Comparison of ENCODE assay signal across 8 mouse cellular contexts in the genomic region with DNA sequence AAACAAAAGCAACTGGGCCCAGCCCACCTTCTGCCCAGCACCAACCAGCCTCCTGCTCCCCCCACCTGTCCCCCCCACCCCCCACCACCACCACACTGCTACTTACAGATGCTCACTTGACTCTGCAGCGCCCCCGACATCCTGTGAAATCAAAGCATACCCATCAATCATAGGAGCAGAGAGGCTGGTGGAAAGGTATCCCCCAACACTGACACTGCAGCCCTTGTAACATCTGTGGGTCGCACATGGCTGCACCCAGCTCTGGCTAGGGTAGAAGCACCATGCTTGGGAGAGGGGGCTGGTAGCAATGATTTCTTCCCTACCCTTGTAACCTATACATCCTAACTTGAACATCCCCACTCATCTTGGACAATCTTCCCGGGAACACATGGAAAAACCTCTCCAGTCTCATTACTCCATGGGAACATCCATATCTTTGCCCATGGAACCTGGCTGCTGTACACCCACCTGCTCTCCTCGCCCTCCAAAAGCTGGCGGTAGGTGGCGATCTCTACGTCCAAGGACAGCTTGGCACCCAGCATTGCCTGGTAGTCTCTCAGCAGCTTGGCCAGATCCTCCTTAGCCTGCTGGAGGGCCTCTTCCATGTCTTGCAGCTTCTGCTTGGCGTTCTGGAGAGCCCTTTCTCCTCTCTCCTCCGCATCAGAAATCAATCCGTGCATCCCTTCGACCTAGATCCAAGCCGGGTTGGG. TPM values are rescaled to one million over a fixed set of nuclear protein-coding genes. Genes with fewer than 3 reads are reported as not detected.
A peak's percentile ranks its signal among the peaks of the same experiment; 100 is the strongest.
DNase-seq lines count a peak whose midpoint lies in the region; ATAC-seq lines count a peak whose summit lies in the region.
"Had no signal": no experiment of that assay in that cellular context is flagged by ENCODE, and none has a peak within 500 bp of the region (broad histone marks: within the 10 kb centered on the region; RNA-seq: fewer than 3 reads in every experiment).

No protein-coding gene starts in this region.

- DNase-seq in liver, embryonic 11.5 days (ENCODE audit: low spot score) = no peak
- DNase-seq in forebrain, embryonic 10.5 days (ENCODE audit: extremely low spot score, low spot score) = no peak
- peak; percentile 27 for DNase-seq in retina, postnatal 1 day
- DNase-seq in layer of hippocampus, adult 18-20 months (ENCODE audit: low spot score in 2 of 2) = no peak
- DNase-seq in gastrocnemius, postnatal 4 days (ENCODE audit: low spot score in 2 of 2) = no peak

- H3K36me3 ChIP-seq in liver, embryonic 12.5 days = no peaks in the 10 kb centered on the region
- no peaks in the 10 kb centered on the region for H3K36me3 ChIP-seq in liver, embryonic 11.5 days (ENCODE audit: control insufficient read depth, insufficient read depth, low read length)
- no peaks in the 10 kb centered on the region for H3K36me3 ChIP-seq in forebrain, embryonic 10.5 days (replicated peaks)
- no peaks in the 10 kb centered on the region for H3K36me3 ChIP-seq in kidney, embryonic 15.5 days
- H3K36me3 ChIP-seq: limb, embryonic 15.5 days had no signal

- peaks cover 56% of the 10 kb centered on the region for H3K27me3 ChIP-seq in liver, embryonic 12.5 days (replicated peaks)
- peaks cover 52% of the 10 kb centered on the region for H3K27me3 ChIP-seq in liver, embryonic 11.5 days (replicated peaks; ENCODE audit: control insufficient read depth, insufficient read depth, low read length)
- H3K27me3 ChIP-seq in forebrain, embryonic 10.5 days (ENCODE audit: poor library complexity, severe bottlenecking) = peaks cover 70% of the 10 kb centered on the region
- peaks cover 64% of the 10 kb centered on the region for H3K27me3 ChIP-seq in kidney, embryonic 15.5 days

- no peaks in the 10 kb centered on the region for H3K9me3 ChIP-seq in liver, embryonic 12.5 days (replicated peaks)
- no peaks in the 10 kb centered on the region for H3K9me3 ChIP-seq in liver, embryonic 11.5 days (ENCODE audit: control insufficient read depth, low read length)
- no peaks in the 10 kb centered on the region for H3K9me3 ChIP-seq in forebrain, embryonic 10.5 days
- H3K9me3 ChIP-seq in kidney, embryonic 15.5 days (replicated peaks) = no peaks in the 10 kb centered on the region
- H3K9me3 ChIP-seq: limb, embryonic 15.5 days had no signal

- no peaks in the 10 kb centered on the region for H3K4me1 ChIP-seq in liver, embryonic 12.5 days
- no peaks in the 10 kb centered on the region for H3K4me1 ChIP-seq in liver, embryonic 11.5 days (replicated peaks; ENCODE audit: control insufficient read depth, insufficient read depth, low read length)
- H3K4me1 ChIP-seq in forebrain, embryonic 10.5 days = peaks cover 20% of the 10 kb centered on the region
- H3K4me1 ChIP-seq in kidney, embryonic 15.5 days = peaks cover 27% of the 10 kb centered on the region

- peak overlapping the region; percentile 63 for H3K4me2 ChIP-seq in liver, embryonic 12.5 days
- H3K4me2 ChIP-seq in liver, embryonic 11.5 days = no peak overlapping the region; the same call in 1 of the 2 replicates
- peak overlapping the region; percentile 89 for H3K4me2 ChIP-seq in kidney, embryonic 15.5 days

- no peak overlapping the region for H3K4me3 ChIP-seq in liver, embryonic 12.5 days
- H3K4me3 ChIP-seq in liver, embryonic 11.5 days (ENCODE audit: low read depth, low read length) = no peak overlapping the region
- peak overlapping the region; percentile 58 for H3K4me3 ChIP-seq in forebrain, embryonic 10.5 days
- no peak overlapping the region for H3K4me3 ChIP-seq in kidney, embryonic 15.5 days (replicated peaks)

- H3K9ac ChIP-seq in liver, embryonic 12.5 days = no peak overlapping the region
- H3K9ac ChIP-seq in liver, embryonic 11.5 days (ENCODE audit: low read depth, low read length) = no peak overlapping the region
- H3K9ac ChIP-seq in kidney, embryonic 15.5 days = no peak overlapping the region

- no peak overlapping the region for H3K27ac ChIP-seq in liver, embryonic 12.5 days
- no peak overlapping the region for H3K27ac ChIP-seq in liver, embryonic 11.5 days (ENCODE audit: low read depth, low read length)
- H3K27ac ChIP-seq in forebrain, embryonic 10.5 days = no peak overlapping the region
- no peak overlapping the region for H3K27ac ChIP-seq in kidney, embryonic 15.5 days

- no peak for ATAC-seq in liver, embryonic 12.5 days
- no peak for ATAC-seq in liver, embryonic 11.5 days (replicated peaks; ENCODE audit: low FRiP score)
- ATAC-seq in kidney, embryonic 15.5 days (replicated peaks; ENCODE audit: low FRiP score) = no peak

- WGBS in liver, embryonic 12.5 days (ENCODE audit: insufficient replicate concordance) = 42% methylated on average over 13 of the region's 13 CpGs
- 50% methylated on average over 13 of the region's 13 CpGs for WGBS in liver, embryonic 11.5 days
- WGBS in forebrain, embryonic 10.5 days = 57% methylated on average over 13 of the region's 13 CpGs
- WGBS in kidney, embryonic 15.5 days = 51% methylated on average over 13 of the region's 13 CpGs

RNA-seq across cellular contexts. Expression of gene Krt77, which starts 8.9 kb away (rescaled TPM):
- polyA plus RNA-seq in liver, embryonic 12.5 days (2016; fragmentation: Nextera tagmentation; extraction: Ambion mirVana) = not detected in 2 replicates
- polyA plus RNA-seq in liver, embryonic 11.5 days (2014; fragmentation: Nextera tagmentation; extraction: Ambion mirVana) = not detected in 2 replicates
- not detected in 2 replicates for polyA plus RNA-seq in forebrain, embryonic 10.5 days (2016; fragmentation: Nextera tagmentation; extraction: Ambion mirVana)
- 0.05 and 0.72 TPM in 2 replicates for polyA plus RNA-seq in kidney, embryonic 15.5 days (2015; fragmentation: Nextera tagmentation; extraction: Ambion mirVana)
- total RNA-seq in layer of hippocampus, adult 18-20 months (2021) = 10 to 100 TPM; 12.5 to 19.0 TPM
- total RNA-seq in gastrocnemius, postnatal 4 days (2021) = not detected

RNA-seq across cellular contexts. Expression of gene Krt1, which starts 10.0 kb away (rescaled TPM):
- 0.06 and 0.38 TPM in 2 replicates for polyA plus RNA-seq in liver, embryonic 12.5 days (2016; fragmentation: Nextera tagmentation; extraction: Ambion mirVana)
- polyA plus RNA-seq in liver, embryonic 11.5 days (2014; fragmentation: Nextera tagmentation; extraction: Ambion mirVana) = 0.43 and 0.48 TPM in 2 replicates
- polyA plus RNA-seq in forebrain, embryonic 10.5 days (2016; fragmentation: Nextera tagmentation; extraction: Ambion mirVana) = 0.71 and 1.2 TPM in 2 replicates
- 1.4 and 6.7 TPM in 2 replicates for polyA plus RNA-seq in kidney, embryonic 15.5 days (2015; fragmentation: Nextera tagmentation; extraction: Ambion mirVana)
- total RNA-seq in layer of hippocampus, adult 18-20 months (2021) = 1 to 10 TPM; 2.7 to 4.0 TPM
- total RNA-seq in gastrocnemius, postnatal 4 days (2021) = 1 to 10 TPM in 1 of 2 experiments, under 1 TPM in 1; 0.81 to 3.1 TPM

RNA-seq across cellular contexts. Expression of gene Krt76, which starts 32.1 kb away (rescaled TPM):
- polyA plus RNA-seq in liver, embryonic 12.5 days (2016; fragmentation: Nextera tagmentation; extraction: Ambion mirVana) = not detected in 2 replicates
- polyA plus RNA-seq in liver, embryonic 11.5 days (2014; fragmentation: Nextera tagmentation; extraction: Ambion mirVana) = not detected in 2 replicates
- polyA plus RNA-seq in forebrain, embryonic 10.5 days (2016; fragmentation: Nextera tagmentation; extraction: Ambion mirVana) = not detected in 2 replicates
- not detected in 2 replicates for polyA plus RNA-seq in kidney, embryonic 15.5 days (2015; fragmentation: Nextera tagmentation; extraction: Ambion mirVana)
- total RNA-seq in layer of hippocampus, adult 18-20 months (2021) = not detected
- total RNA-seq in gastrocnemius, postnatal 4 days (2021) = not detected

RNA-seq across cellular contexts. Expression of gene Krt2, which starts 42.6 kb away (rescaled TPM):
- polyA plus RNA-seq in liver, embryonic 12.5 days (2016; fragmentation: Nextera tagmentation; extraction: Ambion mirVana) = not detected in 2 replicates
- polyA plus RNA-seq in liver, embryonic 11.5 days (2014; fragmentation: Nextera tagmentation; extraction: Ambion mirVana) = not detected in 2 replicates
- polyA plus RNA-seq in forebrain, embryonic 10.5 days (2016; fragmentation: Nextera tagmentation; extraction: Ambion mirVana) = not detected in 2 replicates
- not detected in 2 replicates for polyA plus RNA-seq in kidney, embryonic 15.5 days (2015; fragmentation: Nextera tagmentation; extraction: Ambion mirVana)
- 10 to 100 TPM in 1 of 2 experiments, 1 to 10 TPM in 1; 7.3 to 10.5 TPM for total RNA-seq in layer of hippocampus, adult 18-20 months (2021)
- not detected for total RNA-seq in gastrocnemius, postnatal 4 days (2021)

RNA-seq across cellular contexts. Expression of gene Krt73, which starts 58.4 kb away (rescaled TPM):
- not detected in 2 replicates for polyA plus RNA-seq in liver, embryonic 12.5 days (2016; fragmentation: Nextera tagmentation; extraction: Ambion mirVana)
- not detected in 2 replicates for polyA plus RNA-seq in liver, embryonic 11.5 days (2014; fragmentation: Nextera tagmentation; extraction: Ambion mirVana)
- not detected in 2 replicates for polyA plus RNA-seq in forebrain, embryonic 10.5 days (2016; fragmentation: Nextera tagmentation; extraction: Ambion mirVana)
- polyA plus RNA-seq in kidney, embryonic 15.5 days (2015; fragmentation: Nextera tagmentation; extraction: Ambion mirVana) = not detected in 2 replicates
- total RNA-seq in layer of hippocampus, adult 18-20 months (2021) = 1 to 10 TPM; 6.3 to 7.8 TPM
- under 1 TPM in 1 of 2 experiments, not detected in 1; 0.21 TPM for total RNA-seq in gastrocnemius, postnatal 4 days (2021)
